Mouse (Mus musculus): ENCODE data around the gene Crb1. TPM values are rescaled to one million over a fixed set of nuclear protein-coding genes. Genes with fewer than 3 reads are reported as not detected.

Crb1 gene
- total RNA-seq, 2 experiments from 2014 or later: 1.1 to 1.2 TPM

- Histone ChIP-seq H3K4me3 (no peak overlapping the region), H3K27ac (no peak overlapping the region)
- intact Hi-C loops (cut with DNase I): no loop called here
- no peak for TF ChIP-seq CTCF (IDR thresholded peaks at IDR 0.05)
- DNase-seq (ENCODE audit: extremely low spot score in 1 of 2, low spot score in 2 of 2): no peak
Observed at GRCm38 (mm10) chr1:139379621-139379984, 2.7 kb upstream of the Crb1 start.

- Histone ChIP-seq H3K4me3 (no peak overlapping the region), H3K27ac (no peak overlapping the region)
- TF ChIP-seq CTCF (IDR thresholded peaks at IDR 0.05): no peak
- intact Hi-C loops (cut with DNase I): no loop called here
- no peak for DNase-seq (ENCODE audit: extremely low spot score in 1 of 2, low spot score in 2 of 2)
Observed at GRCm38 (mm10) chr1:139378861-139379620, 2.1 kb upstream of the Crb1 start.

GRCm38 (mm10) chr1:139375900-139376299 is 1.0 kb downstream of the Crb1 start:
- DNase-seq (ENCODE audit: extremely low spot score in 1 of 2, low spot score in 2 of 2): no peak
- intact Hi-C loops (cut with DNase I): no loop called here
- H3K4me3 ChIP-seq: no peak overlapping the region
- no peak overlapping the region for H3K27ac ChIP-seq
- TF ChIP-seq CTCF (IDR thresholded peaks at IDR 0.05): no peak

GRCm38 (mm10) chr1:139371341-139371740 is 5.6 kb downstream of the Crb1 start:
- no peak for TF ChIP-seq CTCF (IDR thresholded peaks at IDR 0.05)
- Histone ChIP-seq H3K4me3 (no peak overlapping the region), H3K27ac (no peak overlapping the region)
- intact Hi-C loops (cut with DNase I): no loop called here
- DNase-seq (ENCODE audit: extremely low spot score in 1 of 2, low spot score in 2 of 2): no peak

- no peak for TF ChIP-seq CTCF (IDR thresholded peaks at IDR 0.05)
- no peak for DNase-seq (ENCODE audit: extremely low spot score in 1 of 2, low spot score in 2 of 2)
- intact Hi-C loops (cut with DNase I): loop anchor here (10.0 kb wide), 2 partner anchors 184 to 1214 kb away; no protein-coding TSS in a partner anchor
Observed at GRCm38 (mm10) chr1:139348566-139348965, 28.3 kb downstream of the Crb1 start.

GRCm38 (mm10) chr1:139346602-139347371 is 30.1 kb downstream of the Crb1 start:
- Histone ChIP-seq H3K4me3 (no peak overlapping the region), H3K27ac (no peak overlapping the region)
- intact Hi-C loops (cut with DNase I): loop anchor here (10.0 kb wide), 2 partner anchors 182 to 1212 kb away; no protein-coding TSS in a partner anchor
- no peak for TF ChIP-seq CTCF (IDR thresholded peaks at IDR 0.05)
- DNase-seq (ENCODE audit: extremely low spot score in 1 of 2, low spot score in 2 of 2): peak; percentile 19 to 28

More at GRCm38 (mm10) chr1:139348566-139348965, 28.3 kb downstream of the Crb1 start:
- Histone ChIP-seq H3K4me3 (no peak overlapping the region), H3K27ac (no peak overlapping the region)

GRCm38 (mm10) chr1:139346030-139346601 is 30.8 kb downstream of the Crb1 start:
- Histone ChIP-seq H3K4me3 (no peak overlapping the region), H3K27ac (no peak overlapping the region)
- no peak for DNase-seq (ENCODE audit: extremely low spot score in 1 of 2, low spot score in 2 of 2)
- intact Hi-C loops (cut with DNase I): loop anchor here (10.0 kb wide), 2 partner anchors 181 to 1211 kb away; no protein-coding TSS in a partner anchor
- TF ChIP-seq CTCF (IDR thresholded peaks at IDR 0.05): no peak

GRCm38 (mm10) chr1:139340178-139340859 is 36.6 kb downstream of the Crb1 start:
- intact Hi-C loops (cut with DNase I): loop anchor here (5.0 to 10.0 kb wide), 4 partner anchors 176 to 1206 kb away; no protein-coding TSS in a partner anchor
- TF ChIP-seq CTCF (IDR thresholded peaks at IDR 0.05): peak; percentile 54
- Histone ChIP-seq H3K4me3 (no peak overlapping the region), H3K27ac (no peak overlapping the region)
- DNase-seq (ENCODE audit: extremely low spot score in 1 of 2, low spot score in 2 of 2): no peak

- no peak for TF ChIP-seq CTCF (IDR thresholded peaks at IDR 0.05)
- no peak for DNase-seq (ENCODE audit: extremely low spot score in 1 of 2, low spot score in 2 of 2)
- H3K27ac ChIP-seq: no peak overlapping the region
- H3K4me3 ChIP-seq: no peak overlapping the region
- intact Hi-C loops (cut with DNase I): no loop called here
Observed at GRCm38 (mm10) chr1:139336997-139337396, 39.9 kb downstream of the Crb1 start.

- TF ChIP-seq CTCF (IDR thresholded peaks at IDR 0.05): no peak
- Histone ChIP-seq H3K4me3 (no peak overlapping the region), H3K27ac (no peak overlapping the region)
- intact Hi-C loops (cut with DNase I): no loop called here
- no peak for DNase-seq (ENCODE audit: extremely low spot score in 1 of 2, low spot score in 2 of 2)
Observed at GRCm38 (mm10) chr1:139328811-139329210, 48.1 kb downstream of the Crb1 start.

- no peak for TF ChIP-seq CTCF (IDR thresholded peaks at IDR 0.05)
- H3K27ac ChIP-seq: no peak overlapping the region
- DNase-seq (ENCODE audit: extremely low spot score in 1 of 2, low spot score in 2 of 2): no peak
Observed at GRCm38 (mm10) chr1:139328286-139328685, 48.6 kb downstream of the Crb1 start.

More at GRCm38 (mm10) chr1:139328286-139328685, 48.6 kb downstream of the Crb1 start:
- intact Hi-C loops (cut with DNase I): no loop called here
- no peak overlapping the region for H3K4me3 ChIP-seq

Data from left cerebral cortex, adult 2 months (tissue).